Mouse (Mus musculus) midbrain, postnatal 0 days (tissue): Measurements from ENCODE around the gene Slc16a10. TPM values are rescaled to one million over a fixed set of nuclear protein-coding genes. Genes with fewer than 3 reads are reported as not detected.

Experiments
- ATAC-seq: fragments of 200-750 bp; cut with Nextera tagmentation; 2 replicates; pipeline ENCODE4 v1.8.0; 2017; ENCODE audit warnings: moderate number of reproducible peaks, mild to moderate bottlenecking, moderate TSS enrichment, moderate library complexity; ENCODE audit not compliant: low FRiP score
- DNase-seq: peaks from one replicate; pipeline ENCODE4 v3.0.0-alpha.2; 2015; ENCODE audit warnings: low spot score
- H3K27ac ChIP-seq: fragments of 300-500 bp; sonication (generic); 2 replicates; pipeline ENCODE4 v1.5.1; 2014; ENCODE audit warnings: low read depth, mild to moderate bottlenecking, low read length, mixed read lengths
- H3K27me3 ChIP-seq: fragments of 300-500 bp; sonication (generic); 2 replicates; pipeline ENCODE4 v1.6.1; 2014; ENCODE audit warnings: low read length, control low read depth, mixed read lengths; ENCODE audit not compliant: insufficient read depth
- H3K36me3 ChIP-seq: fragments of 300-500 bp; sonication (generic); 2 replicates; pipeline ENCODE4 v1.6.1; 2014; ENCODE audit warnings: low read length, control low read depth, mixed read lengths; ENCODE audit not compliant: insufficient read depth
- H3K4me1 ChIP-seq: fragments of 300-500 bp; sonication (generic); 2 replicates; pipeline ENCODE4 v1.6.1; 2014; ENCODE audit warnings: mild to moderate bottlenecking, control low read depth, antibody characterized with exemption, low read length, mixed read lengths; ENCODE audit not compliant: insufficient read depth
- H3K4me2 ChIP-seq: fragments of 300-500 bp; sonication (generic); 2 replicates; pipeline ENCODE4 v1.6.1; 2014; ENCODE audit warnings: low read depth, mild to moderate bottlenecking, low read length, mixed read lengths; ENCODE audit not compliant: poor library complexity, severe bottlenecking
- H3K4me3 ChIP-seq: fragments of 300-500 bp; sonication (generic); 2 replicates; pipeline ENCODE4 v1.5.1; 2014; ENCODE audit warnings: low read depth, mild to moderate bottlenecking, low read length, moderate library complexity
- H3K9ac ChIP-seq: fragments of 300-500 bp; sonication (generic); replicated peaks from 2 replicates; pipeline ENCODE4 v1.6.1; 2014; ENCODE audit warnings: mild to moderate bottlenecking, low read length, moderate library complexity, mixed read lengths; ENCODE audit not compliant: poor library complexity, severe bottlenecking
- H3K9me3 ChIP-seq: fragments of 300-500 bp; sonication (generic); 2 replicates; pipeline ENCODE4 v1.6.1; 2016; ENCODE audit warnings: low read length, control low read depth
- CTCF ChIP-seq: IDR thresholded peaks from 2 replicates; pipeline ENCODE4 v1.5.1; 2016; ENCODE audit warnings: antibody characterized with exemption, mild to moderate bottlenecking
- WGBS: fragments of 180-500 bp; shearing (Covaris S2); extraction: QIAGEN DNeasy Blood & Tissue Kit; methylation state at CpG from one replicate; pipeline ENCODE4 v1.1.7; 2014; 5-methylcytosine and 5-hydroxymethylcytosine counted together
- polyA plus RNA-seq: library from polyadenylated mRNA; unstranded; fragments of >200 nt; fragmentation: Nextera tagmentation; extraction: Ambion mirVana; gene quantifications from 2 replicates; pipeline ENCODE4 v1.2.1, GENCODE M21; 2015
- total RNA-seq: library from RNA; depleted of rRNA; stranded (reverse); fragments of >200 nt; gene quantifications from 2 replicates; pipeline ENCODE4 v1.2.3, GENCODE M21; 2014

The Slc16a10 gene
- total and polyA plus RNA-seq, 2 experiments from 2014 or later = 2.2 TPM

- no peaks in the 10 kb centered on the region for H3K27me3 ChIP-seq
- H3K4me2 ChIP-seq = no peak overlapping the region
- no peak for ATAC-seq
- H3K4me1 ChIP-seq = no peaks in the 10 kb centered on the region
- H3K9ac ChIP-seq = no peak overlapping the region
- no peaks in the 10 kb centered on the region for H3K36me3 ChIP-seq
- no peak for TF ChIP-seq CTCF
- H3K9me3 ChIP-seq = no peaks in the 10 kb centered on the region
- H3K27ac ChIP-seq = no peak overlapping the region
- H3K4me3 ChIP-seq = no peak overlapping the region
- 85% methylated on average over 11 of the region's 11 CpGs for WGBS
- DNase-seq = no peak
Measured at GRCm38 (mm10) chr10:40090504-40091428, 51.3 kb downstream of the Slc16a10 start.

GRCm38 (mm10) chr10:40084332-40085093, 57.5 kb downstream of the Slc16a10 start:
- H3K4me1 ChIP-seq = no peaks in the 10 kb centered on the region; the same call in 1 of the 2 replicates
- H3K4me2 ChIP-seq = no peak overlapping the region
- ATAC-seq (0 out of 2 replicates have a peak, but pooled peaks have one; percentile 31), DNase-seq (peak; percentile 71)
- H3K9me3 ChIP-seq = no peaks in the 10 kb centered on the region
- H3K27ac ChIP-seq = no peak overlapping the region
- no peak overlapping the region for H3K4me3 ChIP-seq
- H3K9ac ChIP-seq = no peak overlapping the region
- no peaks in the 10 kb centered on the region for H3K36me3 ChIP-seq
- H3K27me3 ChIP-seq = no peaks in the 10 kb centered on the region
- TF ChIP-seq CTCF = no peak
- 70% methylated on average over 12 of the region's 12 CpGs for WGBS

GRCm38 (mm10) chr10:40083556-40083955, 58.5 kb downstream of the Slc16a10 start:
- H3K4me3 ChIP-seq = no peak overlapping the region
- no peaks in the 10 kb centered on the region; the same call in 1 of the 2 replicates for H3K4me1 ChIP-seq
- no peaks in the 10 kb centered on the region for H3K9me3 ChIP-seq
- no peak overlapping the region for H3K4me2 ChIP-seq
- no peak for ATAC-seq
- no peaks in the 10 kb centered on the region for H3K36me3 ChIP-seq
- no peak overlapping the region for H3K9ac ChIP-seq
- whole genome bisulfite sequencing = 83% methylated on average over 4 of the region's 4 CpGs
- TF ChIP-seq CTCF = no peak
- DNase-seq = no peak
- no peak overlapping the region for H3K27ac ChIP-seq
- H3K27me3 ChIP-seq = no peaks in the 10 kb centered on the region

DNA sequence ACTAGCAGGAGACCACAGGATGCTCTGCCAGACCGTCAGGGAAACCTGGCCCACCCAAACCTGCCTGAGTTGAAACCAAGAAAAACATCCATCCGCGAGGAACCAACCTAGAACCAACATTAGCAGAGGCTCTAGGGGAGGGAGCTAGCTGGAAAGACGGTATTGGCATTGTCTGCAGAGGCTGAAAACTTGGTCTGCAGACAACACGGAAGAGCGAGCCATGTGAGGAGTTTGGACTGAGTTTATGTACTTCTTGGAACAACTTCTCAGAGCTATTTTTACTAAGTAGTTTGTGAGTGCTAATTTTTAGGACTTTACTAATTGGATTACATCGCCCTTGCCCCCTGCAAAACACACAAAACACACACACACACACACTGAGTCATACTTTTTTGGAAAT, 59.4 kb downstream of the Slc16a10 start:
- no peak for TF ChIP-seq CTCF
- Histone ChIP-seq H3K9ac (no peak overlapping the region), H3K4me3 (no peak overlapping the region), H3K4me1 (no peaks in the 10 kb centered on the region; the same call in 1 of the 2 replicates), H3K4me2 (no peak overlapping the region), H3K36me3 (no peaks in the 10 kb centered on the region), H3K27ac (no peak overlapping the region), H3K9me3 (no peaks in the 10 kb centered on the region), H3K27me3 (no peaks in the 10 kb centered on the region)
- WGBS = 88% methylated on average over 7 of the region's 7 CpGs
- DNase-seq (no peak), ATAC-seq (no peak)

DNA sequence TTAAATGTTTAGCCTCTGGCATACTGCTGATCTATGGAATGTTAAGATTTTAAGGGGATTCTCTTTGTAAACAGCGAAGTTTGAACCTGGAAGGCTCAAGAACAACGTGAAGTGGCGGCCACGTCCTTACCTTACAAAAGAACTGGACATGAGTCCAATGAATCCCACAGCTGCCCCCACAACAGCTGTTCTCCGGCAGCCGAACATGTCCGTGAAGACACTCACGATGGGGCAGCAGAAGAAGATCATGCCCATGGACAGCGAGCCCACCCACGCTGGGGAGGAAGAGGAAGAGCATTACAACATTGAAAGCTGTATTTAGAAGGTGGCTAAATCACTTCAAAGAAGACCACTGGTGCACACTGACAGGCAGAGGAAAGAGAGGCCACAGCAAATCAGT, 61.5 kb downstream of the Slc16a10 start:
- no peaks in the 10 kb centered on the region for H3K9me3 ChIP-seq
- H3K4me1 ChIP-seq = no peaks in the 10 kb centered on the region; the same call in 1 of the 2 replicates
- no peak for DNase-seq
- no peak overlapping the region for H3K9ac ChIP-seq
- no peak for TF ChIP-seq CTCF
- H3K4me2 ChIP-seq = no peak overlapping the region
- 53% methylated on average over 10 of the region's 10 CpGs for WGBS
- H3K36me3 ChIP-seq = no peaks in the 10 kb centered on the region
- H3K27ac ChIP-seq = no peak overlapping the region
- no peak for ATAC-seq
- H3K27me3 ChIP-seq = no peaks in the 10 kb centered on the region
- H3K4me3 ChIP-seq = no peak overlapping the region

- no peak overlapping the region for H3K9ac ChIP-seq
- H3K36me3 ChIP-seq = no peaks in the 10 kb centered on the region
- H3K4me3 ChIP-seq = no peak overlapping the region
- no peaks in the 10 kb centered on the region for H3K4me1 ChIP-seq
- no peak overlapping the region for H3K4me2 ChIP-seq
- no peak overlapping the region for H3K27ac ChIP-seq
- no peak for DNase-seq
- ATAC-seq = no peak
- WGBS = 98% methylated on average over 2 of the region's 2 CpGs
- TF ChIP-seq CTCF = no peak
- no peaks in the 10 kb centered on the region for H3K9me3 ChIP-seq
- H3K27me3 ChIP-seq = no peaks in the 10 kb centered on the region
Measured at GRCm38 (mm10) chr10:40079256-40079655, 62.8 kb downstream of the Slc16a10 start.
